Mouse (Mus musculus): Measurements from ENCODE around the gene Smc6.
A peak's percentile ranks its signal among the peaks of the same experiment; 100 is the strongest.

The Smc6 gene

GRCm38 (mm10) chr12:11265382-11266281 lies at the start of gene Smc6, which contains the start of gene Gen1:
TSS of gene Smc6 (plus strand) at chr12:11265886.
TSS of gene Gen1 (minus strand) at chr12:11265801.
- DNase-seq (ENCODE audit: low spot score), result peak; percentile 97

- no peak for DNase-seq (ENCODE audit: low spot score)
These were observed 49.2 kb upstream of the Smc6 start for GRCm38 (mm10) chr12:11216454-11216853.

GRCm38 (mm10) chr12:11217726-11218250 lies 47.9 kb upstream of the Smc6 start:
- DNase-seq (ENCODE audit: low spot score), result no peak

GRCm38 (mm10) chr12:11221524-11222330 lies 44.0 kb upstream of the Smc6 start:
- DNase-seq (ENCODE audit: low spot score), result peak; percentile 38

GRCm38 (mm10) chr12:11222566-11222965 lies 43.1 kb upstream of the Smc6 start:
- DNase-seq (ENCODE audit: low spot score), result no peak

- DNase-seq (ENCODE audit: low spot score), result no peak
These were observed 42.6 kb upstream of the Smc6 start for GRCm38 (mm10) chr12:11223090-11223489.

- peak; percentile 20 for DNase-seq (ENCODE audit: low spot score)
These were observed 41.0 kb upstream of the Smc6 start for GRCm38 (mm10) chr12:11224722-11225121.

GRCm38 (mm10) chr12:11226123-11226522 lies 39.6 kb upstream of the Smc6 start:
- no peak for DNase-seq (ENCODE audit: low spot score)

- no peak for DNase-seq (ENCODE audit: low spot score)
These were observed 39.0 kb upstream of the Smc6 start for GRCm38 (mm10) chr12:11226529-11227268.

GRCm38 (mm10) chr12:11230267-11230666 lies 35.4 kb upstream of the Smc6 start:
- DNase-seq (ENCODE audit: low spot score), result no peak

- no peak for DNase-seq (ENCODE audit: low spot score)
These were observed 29.7 kb upstream of the Smc6 start for GRCm38 (mm10) chr12:11235996-11236395.

- no peak for DNase-seq (ENCODE audit: low spot score)
These were observed 18.2 kb upstream of the Smc6 start for GRCm38 (mm10) chr12:11247460-11247859.

- no peak for DNase-seq (ENCODE audit: low spot score)
These were observed 15.4 kb upstream of the Smc6 start for GRCm38 (mm10) chr12:11250322-11250721.

- peak; percentile 5 for DNase-seq (ENCODE audit: low spot score)
These were observed 791 bp upstream of the Smc6 start for GRCm38 (mm10) chr12:11264895-11265294.

- DNase-seq (ENCODE audit: low spot score), result no peak
These were observed 748 bp downstream of the Smc6 start for GRCm38 (mm10) chr12:11266282-11266985.

GRCm38 (mm10) chr12:11267030-11267429 lies 1.3 kb downstream of the Smc6 start:
- DNase-seq (ENCODE audit: low spot score), result peak; percentile 9

- DNase-seq (ENCODE audit: low spot score), result no peak
These were observed 6.9 kb downstream of the Smc6 start for GRCm38 (mm10) chr12:11272568-11272967.

GRCm38 (mm10) chr12:11273185-11273584 lies 7.5 kb downstream of the Smc6 start:
- DNase-seq (ENCODE audit: low spot score), result no peak

GRCm38 (mm10) chr12:11276632-11277031 lies 10.9 kb downstream of the Smc6 start:
- DNase-seq (ENCODE audit: low spot score), result no peak

GRCm38 (mm10) chr12:11277207-11277606 lies 11.5 kb downstream of the Smc6 start:
- no peak for DNase-seq (ENCODE audit: low spot score)

- no peak for DNase-seq (ENCODE audit: low spot score)
These were observed 14.2 kb downstream of the Smc6 start for GRCm38 (mm10) chr12:11279886-11280285.
